Mouse (Mus musculus) B cell, adult 67 days (primary cell): ENCODE data around the gene Shroom2. TPM values are rescaled to one million over a fixed set of nuclear protein-coding genes. Genes with fewer than 3 reads are reported as not detected.

ENCODE experiments used
- total RNA-seq, 2 experiments: library from RNA; stranded (reverse); gene quantifications; 4 replicates each; pipeline ENCODE4 v1.2.4; 2023

Gene Shroom2
- total RNA-seq = not detected

DNA sequence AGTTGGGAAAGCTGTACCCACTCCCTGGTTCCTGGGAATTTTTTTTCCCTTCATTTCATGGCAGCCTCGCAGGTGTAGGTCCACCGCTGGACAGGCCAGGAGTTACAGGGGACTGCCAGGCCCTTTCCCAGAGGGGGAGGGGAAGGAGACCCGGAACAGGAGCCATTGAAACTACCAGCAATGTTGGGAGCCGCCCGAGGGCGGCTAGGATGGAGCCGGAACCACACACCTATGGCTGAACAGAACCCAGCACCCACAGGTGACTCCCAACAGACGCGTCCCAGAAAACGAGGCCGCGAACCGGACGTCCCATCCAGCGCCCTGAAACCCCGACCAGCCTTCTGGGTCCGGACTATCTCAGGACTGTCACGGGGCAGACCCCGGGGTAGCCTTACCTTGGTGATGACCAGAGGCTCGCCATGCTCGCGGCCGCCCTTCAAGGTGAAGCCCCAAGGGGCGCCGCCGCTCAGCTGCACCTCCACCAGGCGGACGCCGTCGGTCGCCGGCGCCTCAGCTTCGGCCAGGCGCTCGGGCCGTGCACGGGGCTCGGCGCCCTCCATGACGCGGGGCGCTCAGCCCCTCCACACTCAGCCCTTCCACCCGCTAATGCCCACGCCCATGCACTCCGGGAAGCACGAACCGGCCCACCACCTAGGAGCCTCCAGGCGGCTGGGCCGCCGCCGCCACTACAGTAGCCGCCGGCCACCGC lies at the start of gene Shroom2:
Gene Shroom2, minus strand, starts transcription at position 575 of the 709 bp plus-strand sequence.

DNA sequence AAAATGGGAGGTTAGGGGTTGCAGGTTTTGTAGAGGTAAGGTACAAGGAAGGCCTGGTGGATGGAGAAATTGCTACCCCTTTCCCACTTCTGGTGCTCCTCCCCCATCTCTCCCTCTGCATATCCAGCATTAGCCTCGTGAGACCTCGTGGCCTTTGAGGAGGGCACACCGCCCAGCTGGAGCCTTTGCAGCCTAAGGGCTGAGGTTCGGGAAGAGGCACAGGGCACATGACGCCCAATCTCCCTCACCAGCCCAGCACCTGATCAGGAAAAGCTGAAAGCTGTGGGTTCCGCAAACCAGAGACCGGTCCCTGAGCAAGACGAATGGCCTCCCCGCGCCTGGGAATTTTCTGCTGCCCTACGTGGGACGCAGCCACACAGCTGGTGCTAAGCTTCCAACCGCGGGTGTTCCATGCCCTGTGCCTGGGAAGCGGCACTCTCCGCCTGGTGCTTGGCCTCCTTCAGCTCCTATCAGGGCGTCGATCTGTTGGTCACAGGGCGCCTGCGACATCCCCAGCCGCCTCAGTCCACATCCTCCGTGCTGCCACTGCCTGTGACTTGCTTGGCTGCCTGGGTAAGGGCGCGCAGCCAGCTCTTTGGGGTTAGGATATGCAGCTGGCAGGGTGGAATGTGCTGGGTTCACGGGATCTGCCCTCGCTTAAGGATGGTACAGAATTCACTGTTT lies 12.6 kb upstream of the Shroom2 start, which contains the start of gene Gpr143:
Gene Gpr143, plus strand, starts transcription at position 202 of the 684 bp plus-strand sequence.

DNA sequence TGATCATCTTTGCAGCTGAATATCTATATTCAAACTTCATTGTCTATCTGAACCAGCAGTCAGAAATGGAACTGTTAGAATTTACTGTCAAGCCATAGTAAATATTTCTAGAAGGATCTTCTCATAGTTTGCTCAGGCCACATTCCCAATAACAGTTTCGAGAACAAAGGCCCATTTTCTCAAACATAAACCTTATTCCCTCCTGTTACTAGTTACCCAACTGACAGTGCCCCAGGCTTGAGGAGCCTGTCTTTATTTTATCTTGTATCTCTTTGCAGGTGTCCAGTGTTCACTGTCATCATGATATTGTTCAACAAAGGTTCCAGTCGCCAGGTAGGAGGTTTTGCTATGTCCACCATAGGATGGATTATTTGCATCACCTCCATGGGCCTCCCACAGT lies 206.2 kb downstream of the Shroom2 start, which contains the start of gene Cldn34a:
Gene Cldn34a, plus strand, starts transcription at position 301 of the 400 bp plus-strand sequence.

Other genes starting within 250 kb of the Shroom2 start
- not detected for gene Cldn34a, start 206.1 kb downstream of the Shroom2 start, total RNA-seq
- not detected for gene Gpr143, start 12.5 kb upstream of the Shroom2 start, total RNA-seq
- gene Usp51, start 237.0 kb upstream of the Shroom2 start, total RNA-seq = under 1 TPM in 1 of 2 experiments, not detected in 1; 0.49 TPM